ENCODE assay signal across 7 mouse cellular contexts in genomic region chr13:74462699-74463385, GRCm38 (mm10). TPM values are rescaled to one million over a fixed set of nuclear protein-coding genes. Genes with fewer than 3 reads are reported as not detected.
A peak's percentile ranks its signal among the peaks of the same experiment; 100 is the strongest.
DNase-seq lines count a peak whose midpoint lies in the region; ATAC-seq lines count a peak whose summit lies in the region.

No protein-coding gene starts in this region.

- no peaks in the 10 kb centered on the region for H3K27me3 ChIP-seq in embryonic facial prominence, embryonic 12.5 days
- no peaks in the 10 kb centered on the region for H3K27me3 ChIP-seq in limb, embryonic 11.5 days (ENCODE audit: control insufficient read depth, insufficient read depth, low read length)
- H3K27me3 ChIP-seq in midbrain, embryonic 14.5 days (ENCODE audit: control insufficient read depth, insufficient read depth, low read length), result no peaks in the 10 kb centered on the region

- H3K9ac ChIP-seq in embryonic facial prominence, embryonic 12.5 days, result peak overlapping the region; percentile 52
- H3K9ac ChIP-seq in limb, embryonic 11.5 days (ENCODE audit: low read length), result peak overlapping the region; percentile 59
- H3K9ac ChIP-seq in midbrain, embryonic 14.5 days (replicated peaks; ENCODE audit: low read length), result peak overlapping the region; percentile 60

- no peaks in the 10 kb centered on the region; the same call in 1 of the 2 replicates for H3K4me1 ChIP-seq in embryonic facial prominence, embryonic 12.5 days
- no peaks in the 10 kb centered on the region for H3K4me1 ChIP-seq in limb, embryonic 11.5 days (ENCODE audit: control insufficient read depth, insufficient read depth, low read length)
- no peaks in the 10 kb centered on the region for H3K4me1 ChIP-seq in midbrain, embryonic 14.5 days (ENCODE audit: control insufficient read depth, insufficient read depth, low read length)

- peak; percentile 99 for ATAC-seq in embryonic facial prominence, embryonic 12.5 days (ENCODE audit: insufficient number of reproducible peaks, insufficient read depth, low FRiP score, low TSS enrichment)
- ATAC-seq in limb, embryonic 11.5 days (ENCODE audit: insufficient number of reproducible peaks, low FRiP score, low TSS enrichment, low read depth), result peak; percentile 99
- ATAC-seq in midbrain, embryonic 14.5 days (ENCODE audit: low FRiP score, low TSS enrichment), result peak; percentile 99

- peak; percentile 76 for DNase-seq in adrenal gland, postnatal 25 days
- DNase-seq in heart, adult 11 months, result peak; percentile 98
- peak; percentile 76 for DNase-seq in kidney, adult 18-20 months
- DNase-seq in limb, embryonic 11.5 days (ENCODE audit: low spot score), result peak; percentile 82
- DNase-seq in midbrain, embryonic 14.5 days, result peak; percentile 90
- DNase-seq in spleen, adult 18-20 months, result peak; percentile 48 to 54

- peak overlapping the region; percentile 92 for H3K27ac ChIP-seq in embryonic facial prominence, embryonic 12.5 days
- peak overlapping the region; percentile 53 for H3K27ac ChIP-seq in limb, embryonic 11.5 days (replicated peaks; ENCODE audit: low read depth, low read length)
- H3K27ac ChIP-seq in midbrain, embryonic 14.5 days (replicated peaks; ENCODE audit: low read depth, low read length), result peak overlapping the region; percentile 80

- no peaks in the 10 kb centered on the region for H3K36me3 ChIP-seq in embryonic facial prominence, embryonic 12.5 days
- H3K36me3 ChIP-seq in limb, embryonic 11.5 days (ENCODE audit: control insufficient read depth, insufficient read depth, low read length), result no peaks in the 10 kb centered on the region
- H3K36me3 ChIP-seq in midbrain, embryonic 14.5 days (ENCODE audit: control insufficient read depth, insufficient read depth, low read length), result no peaks in the 10 kb centered on the region

- H3K4me3 ChIP-seq in embryonic facial prominence, embryonic 12.5 days, result peak overlapping the region; percentile 55
- peak overlapping the region; percentile 51 for H3K4me3 ChIP-seq in limb, embryonic 11.5 days (ENCODE audit: low read depth, low read length)
- peak overlapping the region; percentile 59 for H3K4me3 ChIP-seq in midbrain, embryonic 14.5 days (replicated peaks; ENCODE audit: low read depth, low read length)

- H3K9me3 ChIP-seq in embryonic facial prominence, embryonic 12.5 days, result no peaks in the 10 kb centered on the region
- H3K9me3 ChIP-seq in limb, embryonic 11.5 days (ENCODE audit: control insufficient read depth, low read length), result no peaks in the 10 kb centered on the region
- H3K9me3 ChIP-seq in midbrain, embryonic 14.5 days (ENCODE audit: control insufficient read depth, low read length), result no peaks in the 10 kb centered on the region; the same call in 1 of the 2 replicates

- under 1% methylated on average over 23 of the region's 23 CpGs for WGBS in embryonic facial prominence, embryonic 12.5 days
- under 1% methylated on average over 23 of the region's 23 CpGs for WGBS in limb, embryonic 11.5 days
- WGBS in midbrain, embryonic 14.5 days, result under 1% methylated on average over 23 of the region's 23 CpGs

- peak overlapping the region; percentile 71 for H3K4me2 ChIP-seq in embryonic facial prominence, embryonic 12.5 days (replicated peaks)
- H3K4me2 ChIP-seq in limb, embryonic 11.5 days (ENCODE audit: low read depth, severe bottlenecking), result peak overlapping the region; percentile 52
- peak overlapping the region; percentile 77 for H3K4me2 ChIP-seq in midbrain, embryonic 14.5 days (ENCODE audit: low read length)

RNA-seq across cellular contexts. Expression of gene Zfp825, which starts 30.9 kb away (rescaled TPM):
- 13.7 and 13.8 TPM in 2 replicates for total RNA-seq in adrenal gland, postnatal 25 days (2021)
- polyA plus RNA-seq in embryonic facial prominence, embryonic 12.5 days (2016; fragmentation: Nextera tagmentation; extraction: Ambion mirVana), result 22.4 and 22.9 TPM in 2 replicates
- polyA plus RNA-seq in limb, embryonic 11.5 days (2014; fragmentation: Nextera tagmentation; extraction: Ambion mirVana), result 23.4 and 28.5 TPM in 2 replicates
- polyA plus RNA-seq in midbrain, embryonic 14.5 days (2014; fragmentation: Nextera tagmentation; extraction: Ambion mirVana), result 14.3 and 15.2 TPM in 2 replicates

Comparison
In these comparisons a context has a peak if more than half of its experiments do, and no peak if none do; other contexts are left out.
1. Peak in every context shown above with its lines: DNase-seq, ATAC-seq, H3K4me3 ChIP-seq and H3K27ac ChIP-seq.